Mouse (Mus musculus) ES-E14 (cell line): ENCODE data around the gene Dlgap1.

ENCODE experiments used
- CHD2 ChIP-seq: IDR thresholded peaks from 2 replicates; pipeline ENCODE4 v1.6.1; 2014; ENCODE audit warnings: mild to moderate bottlenecking, low read depth, low read length, inconsistent platforms
- HCFC1 ChIP-seq: IDR thresholded peaks from 2 replicates; pipeline ENCODE4 v1.6.1; 2012; ENCODE audit warnings: low read length, inconsistent platforms, borderline replicate concordance; ENCODE audit not compliant: insufficient read depth
- MAFK ChIP-seq: IDR thresholded peaks from 2 replicates; pipeline ENCODE4 v1.6.1; 2014; ENCODE audit warnings: mild to moderate bottlenecking, low read depth, low read length, inconsistent platforms; ENCODE audit not compliant: insufficient read depth
- ZC3H11A ChIP-seq: IDR thresholded peaks from 2 replicates; pipeline ENCODE4 v1.6.1; 2012; ENCODE audit warnings: low read depth, mild to moderate bottlenecking, inconsistent platforms, low read length, borderline replicate concordance
- ZNF384 ChIP-seq: IDR thresholded peaks from 2 replicates; pipeline ENCODE4 v1.6.1; 2012; ENCODE audit warnings: low read depth, low read length, inconsistent platforms

- no peak for TF ChIP-seq ZNF384
- TF ChIP-seq HCFC1 = no peak
- TF ChIP-seq ZC3H11A = peak; percentile 72
- no peak for TF ChIP-seq CHD2
- TF ChIP-seq MAFK = no peak
Observed at GRCm38 (mm10) chr17:70683561-70684167, 714.8 kb downstream of the Dlgap1 start.
